Comparison of ENCODE assay signal across 19 mouse cellular contexts in genomic region chr3:36406967-36407366, GRCm38 (mm10).
"Had no signal": no experiment of that assay in that cellular context is flagged by ENCODE, and none has a peak within 500 bp of the region (broad histone marks: within the 10 kb centered on the region; RNA-seq: fewer than 3 reads in every experiment).

No protein-coding gene starts in this region.

- H3K9me3 ChIP-seq: limb, embryonic 12.5 days; limb, embryonic 15.5 days; liver, embryonic 12.5 days; liver, embryonic 15.5 days; midbrain, embryonic 12.5 days; midbrain, embryonic 15.5 days; neural tube, embryonic 12.5 days; neural tube, embryonic 15.5 days had no signal

- H3K4me3 ChIP-seq: limb, embryonic 12.5 days; limb, embryonic 15.5 days; liver, embryonic 12.5 days; liver, embryonic 15.5 days; midbrain, embryonic 12.5 days; midbrain, embryonic 15.5 days; neural tube, embryonic 12.5 days; neural tube, embryonic 15.5 days had no signal

- H3K4me2 ChIP-seq: limb, embryonic 12.5 days; limb, embryonic 15.5 days; liver, embryonic 12.5 days; liver, embryonic 15.5 days; midbrain, embryonic 12.5 days; midbrain, embryonic 15.5 days; neural tube, embryonic 12.5 days; neural tube, embryonic 15.5 days had no signal

- ATAC-seq: liver, embryonic 12.5 days; midbrain, embryonic 15.5 days had no signal

- H3K9ac ChIP-seq: limb, embryonic 12.5 days; limb, embryonic 15.5 days; liver, embryonic 12.5 days; liver, embryonic 15.5 days; midbrain, embryonic 12.5 days; midbrain, embryonic 15.5 days; neural tube, embryonic 12.5 days; neural tube, embryonic 15.5 days had no signal

- H3K27ac ChIP-seq: limb, embryonic 12.5 days; limb, embryonic 15.5 days; liver, embryonic 12.5 days; liver, embryonic 15.5 days; macrophage; midbrain, embryonic 12.5 days; midbrain, embryonic 15.5 days; neural tube, embryonic 12.5 days; neural tube, embryonic 15.5 days; stomach, postnatal 0 days had no signal

- H3K4me1 ChIP-seq: limb, embryonic 12.5 days; limb, embryonic 15.5 days; liver, embryonic 12.5 days; liver, embryonic 15.5 days; midbrain, embryonic 12.5 days; midbrain, embryonic 15.5 days; neural tube, embryonic 12.5 days; neural tube, embryonic 15.5 days had no signal

- DNase-seq: kidney, postnatal 14 days; kidney, postnatal 4 days; lung, adult 2 months; right cerebral cortex, adult 18-20 months; right cerebral cortex, postnatal 14 days; right cerebral cortex, postnatal 4 days; thymus, adult 2 months; thymus, postnatal 14 days; thymus, postnatal 4 days had no signal

- H3K27me3 ChIP-seq: limb, embryonic 12.5 days; limb, embryonic 15.5 days; liver, embryonic 12.5 days; liver, embryonic 15.5 days; midbrain, embryonic 12.5 days; midbrain, embryonic 15.5 days; neural tube, embryonic 12.5 days; neural tube, embryonic 15.5 days had no signal

- H3K36me3 ChIP-seq: limb, embryonic 12.5 days; limb, embryonic 15.5 days; liver, embryonic 12.5 days; liver, embryonic 15.5 days; midbrain, embryonic 12.5 days; midbrain, embryonic 15.5 days; neural tube, embryonic 12.5 days; neural tube, embryonic 15.5 days had no signal
